Mouse (Mus musculus) T-helper 2 cell (primary cell): ENCODE data around the gene Mcrs1.
"Not testable (repeated sequence)": the region's sequence is repeated elsewhere in the genome, so short reads cannot be mapped to it uniquely, and the experiment has no call there.

Experiments used
- in situ Hi-C: fragments of 300-600 bp; cut with MboI, MseI; formaldehyde crosslinking; loops from one replicate; pipeline ENCODE4 v1.15.1; 2025; ENCODE audit warnings: high pct_unique_total_duplicates

The Mcrs1 gene

DNA sequence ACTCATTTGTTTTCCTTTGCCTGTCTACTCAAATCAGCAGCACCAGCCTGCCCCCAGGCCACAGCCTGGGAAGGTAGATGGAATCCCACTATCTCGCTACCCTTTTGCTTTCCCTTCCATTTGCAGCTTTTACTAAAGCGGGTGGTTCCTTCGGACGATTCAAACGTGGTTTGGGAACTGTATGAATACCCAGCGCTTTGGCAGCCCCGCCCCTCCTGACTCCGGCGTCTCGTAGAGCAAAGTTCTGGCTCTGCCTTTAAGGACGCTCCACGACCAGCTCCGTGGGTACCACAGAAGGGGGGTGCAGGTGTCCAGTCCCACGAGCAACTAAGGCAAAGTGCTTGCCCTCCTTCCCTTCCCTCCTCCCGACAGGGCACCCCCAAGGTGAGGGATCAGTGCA, 650 bp downstream of the Mcrs1 start:
- in situ Hi-C loops = not testable (repeated sequence)

DNA sequence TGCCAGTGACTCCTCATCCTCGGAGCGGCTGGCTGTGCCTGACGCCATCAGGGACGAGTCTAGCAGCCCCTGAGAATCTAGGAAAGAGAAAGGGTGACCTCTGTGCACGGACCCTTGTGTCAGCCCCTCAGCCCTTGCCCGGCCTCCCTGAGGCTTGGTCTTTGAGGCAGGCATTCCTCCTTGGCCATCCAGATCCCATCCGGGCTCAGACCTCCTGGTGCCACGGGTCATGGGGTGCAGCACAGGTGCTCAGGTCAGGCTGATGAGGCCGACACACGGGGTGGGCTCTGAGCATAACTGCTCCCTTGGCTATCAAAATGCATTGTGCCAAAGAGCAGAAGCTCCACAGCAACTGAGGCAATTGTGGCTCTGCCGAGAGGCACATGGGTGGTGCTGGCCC, 1.8 kb downstream of the Mcrs1 start:
- in situ Hi-C loops = loop anchor here (25.0 kb wide), 1 partner anchor 688 kb away; the partner anchor contains the start of genes 4930415O20Rik and Ccnt1

DNA sequence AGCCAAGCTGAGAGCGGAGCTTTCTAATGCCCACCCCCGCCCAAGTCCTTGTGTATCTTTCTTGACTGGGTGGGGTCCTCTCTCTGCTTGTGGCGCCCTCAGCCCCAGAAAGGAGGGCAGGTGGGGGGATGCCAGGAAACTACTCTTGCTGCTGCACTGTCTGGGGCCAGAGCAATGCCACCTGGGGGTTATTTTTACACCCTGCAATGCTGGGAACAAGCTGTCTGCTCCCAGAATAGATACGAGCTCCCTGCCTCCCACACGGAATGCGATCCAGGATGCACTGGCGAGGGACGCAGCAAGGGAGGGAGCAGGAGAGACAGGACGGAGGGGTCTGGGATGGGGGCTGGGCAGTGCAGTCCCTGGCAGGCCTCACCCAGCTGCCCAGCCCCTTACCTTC, 2.8 kb downstream of the Mcrs1 start:
- in situ Hi-C loops = loop anchor here (25.0 kb wide), 1 partner anchor 687 kb away; the partner anchor contains the start of genes 4930415O20Rik and Ccnt1

DNA sequence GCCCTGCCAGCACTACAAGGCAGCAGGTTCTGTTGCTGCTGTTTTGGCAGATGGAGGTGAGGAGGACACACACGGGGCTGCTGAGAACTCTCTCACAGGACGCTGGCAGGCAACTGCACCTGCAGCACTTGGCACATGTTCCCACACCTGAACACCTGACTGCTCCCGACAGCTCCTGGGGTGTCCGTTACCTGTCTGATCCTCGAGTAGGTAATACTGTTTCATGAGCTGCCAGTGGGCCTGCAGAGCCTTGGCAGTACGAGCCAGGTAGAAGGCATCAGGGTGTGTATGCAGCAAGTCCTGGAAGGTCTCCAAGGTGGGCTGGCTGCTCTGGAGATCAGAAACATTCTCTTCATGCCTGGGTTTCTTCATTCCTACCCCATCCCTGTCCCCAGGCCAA, 5.0 kb downstream of the Mcrs1 start:
- in situ Hi-C loops = loop anchor here (25.0 kb wide), 1 partner anchor 684 kb away; the partner anchor contains the start of genes 4930415O20Rik and Ccnt1

GRCm38 (mm10) chr15:99242045-99242444, 9.7 kb downstream of the Mcrs1 start:
- in situ Hi-C loops = loop anchor here (25.0 kb wide), 1 partner anchor 680 kb away; the partner anchor contains the start of genes 4930415O20Rik and Ccnt1

GRCm38 (mm10) chr15:99241249-99241648, 10.5 kb downstream of the Mcrs1 start:
- in situ Hi-C loops = loop anchor here (25.0 kb wide), 1 partner anchor 679 kb away; the partner anchor contains the start of genes 4930415O20Rik and Ccnt1

DNA sequence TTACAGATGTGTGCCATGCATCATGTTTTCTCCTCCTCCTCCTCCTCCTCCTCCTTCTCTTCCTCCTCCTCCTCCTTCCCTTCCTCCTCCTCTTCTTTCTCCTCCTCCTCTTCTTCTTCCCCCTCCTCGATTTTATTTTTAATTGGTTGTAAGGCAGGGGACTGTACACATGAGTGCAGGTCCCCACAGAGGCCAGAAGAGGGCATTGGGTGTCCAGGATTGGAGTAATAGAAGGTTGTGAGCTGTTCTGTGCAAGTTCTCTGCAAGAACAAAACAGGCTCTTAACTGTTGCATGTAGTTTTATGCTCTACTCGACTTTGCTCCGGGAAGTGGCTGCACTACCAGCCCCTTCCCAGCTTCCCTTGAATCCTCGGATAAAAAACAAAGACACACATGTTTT, 11.6 kb downstream of the Mcrs1 start:
- in situ Hi-C loops = loop anchor here (25.0 kb wide), 1 partner anchor 678 kb away; the partner anchor contains the start of genes 4930415O20Rik and Ccnt1

DNA sequence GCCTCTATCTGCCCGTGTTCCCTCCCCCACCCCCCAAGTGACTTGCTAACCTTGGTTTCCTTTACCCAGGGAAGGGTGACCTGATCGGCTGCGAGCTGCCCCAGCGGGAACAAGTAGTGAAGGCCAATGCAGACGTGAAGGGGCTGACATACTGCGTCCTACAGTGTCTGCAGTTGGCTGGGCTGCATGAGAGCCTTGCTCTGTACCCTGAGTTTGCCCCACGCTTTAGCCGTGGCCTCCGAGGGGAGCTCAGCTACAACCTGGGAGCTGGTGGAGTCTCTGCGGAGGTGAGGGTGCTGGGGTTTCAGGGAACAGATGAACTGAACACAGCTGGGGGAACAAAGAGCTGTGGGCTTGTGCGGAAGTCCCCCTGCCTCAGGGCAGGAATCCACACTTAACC, 13.8 kb downstream of the Mcrs1 start:
- in situ Hi-C loops = loop anchor here (25.0 kb wide), 1 partner anchor 676 kb away; the partner anchor contains the start of genes 4930415O20Rik and Ccnt1

DNA sequence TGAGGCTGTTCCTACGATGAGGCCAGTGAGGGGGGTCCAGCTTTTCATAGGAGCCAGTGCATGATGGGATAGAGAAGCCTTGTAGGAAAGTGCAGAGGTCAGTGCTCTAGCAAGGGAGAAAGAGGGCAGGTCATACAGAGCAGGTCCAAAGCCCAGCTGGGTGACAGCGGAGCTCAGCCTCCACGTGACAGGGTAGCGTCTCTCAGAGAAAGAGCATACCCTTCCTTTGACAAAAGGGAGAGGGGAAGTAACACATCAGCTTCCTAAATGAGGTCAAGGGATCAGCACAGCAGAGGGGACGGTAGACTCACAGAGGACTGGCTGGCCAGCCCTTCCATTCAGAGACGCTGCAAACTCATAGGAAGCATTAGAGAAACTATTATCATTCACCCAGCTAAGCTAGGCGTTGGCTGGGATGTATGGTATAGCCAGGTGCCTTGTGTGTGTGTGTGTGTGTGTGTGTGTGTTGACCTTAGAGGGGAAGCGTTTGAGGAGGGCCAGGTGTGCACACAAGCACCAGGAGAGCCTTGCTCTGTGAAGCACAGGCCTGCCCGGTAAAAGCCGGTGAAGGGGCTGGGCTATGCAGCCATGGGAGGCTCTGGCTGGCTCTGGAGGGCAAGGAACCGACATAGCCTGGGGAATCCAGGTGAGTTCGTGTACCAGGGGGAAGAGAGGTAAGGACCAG, 17.3 kb downstream of the Mcrs1 start:
- in situ Hi-C loops = loop anchor here (25.0 kb wide), 1 partner anchor 672 kb away; the partner anchor contains the start of genes 4930415O20Rik and Ccnt1

GRCm38 (mm10) chr15:99233719-99234118, 18.0 kb downstream of the Mcrs1 start:
- in situ Hi-C loops = loop anchor here (25.0 kb wide), 1 partner anchor 671 kb away; the partner anchor contains the start of genes 4930415O20Rik and Ccnt1

DNA sequence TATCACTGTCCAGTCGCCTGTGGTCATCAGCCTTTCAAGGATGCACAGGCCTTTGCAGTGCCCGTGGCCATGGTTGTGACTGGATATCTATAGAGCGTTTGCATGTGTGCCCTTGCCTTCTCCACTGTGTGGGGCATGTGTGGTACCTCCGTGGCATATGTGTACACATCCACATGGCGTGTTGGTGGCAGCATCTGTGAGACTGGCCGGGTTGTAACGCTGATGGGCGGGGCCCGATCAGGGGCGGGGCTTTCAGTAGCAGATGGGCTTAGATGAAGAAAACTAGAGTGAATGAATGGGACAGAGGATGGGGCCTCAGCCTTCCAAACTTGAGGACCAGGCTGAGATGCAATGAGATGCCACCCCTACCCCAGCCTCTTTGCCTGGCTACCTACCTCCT, 19.8 kb downstream of the Mcrs1 start:
- in situ Hi-C loops = loop anchor here (25.0 kb wide), 1 partner anchor 670 kb away; the partner anchor contains the start of genes 4930415O20Rik and Ccnt1

- in situ Hi-C loops = loop anchor here (25.0 kb wide), 1 partner anchor 664 kb away; the partner anchor contains the start of genes 4930415O20Rik and Ccnt1
These were observed 25.7 kb downstream of the Mcrs1 start for GRCm38 (mm10) chr15:99226090-99226489.

- in situ Hi-C loops = loop anchor here (25.0 kb wide), 1 partner anchor 663 kb away; the partner anchor contains the start of genes 4930415O20Rik and Ccnt1
These were observed 26.5 kb downstream of the Mcrs1 start for GRCm38 (mm10) chr15:99225081-99225810.

GRCm38 (mm10) chr15:99224208-99224911, 27.4 kb downstream of the Mcrs1 start, which contains the start of gene Kcnh3:
Gene Kcnh3 (plus strand): TSS chr15:99224861.
- in situ Hi-C loops = no loop called here

GRCm38 (mm10) chr15:99223585-99224207, 28.1 kb downstream of the Mcrs1 start:
- in situ Hi-C loops = no loop called here

DNA sequence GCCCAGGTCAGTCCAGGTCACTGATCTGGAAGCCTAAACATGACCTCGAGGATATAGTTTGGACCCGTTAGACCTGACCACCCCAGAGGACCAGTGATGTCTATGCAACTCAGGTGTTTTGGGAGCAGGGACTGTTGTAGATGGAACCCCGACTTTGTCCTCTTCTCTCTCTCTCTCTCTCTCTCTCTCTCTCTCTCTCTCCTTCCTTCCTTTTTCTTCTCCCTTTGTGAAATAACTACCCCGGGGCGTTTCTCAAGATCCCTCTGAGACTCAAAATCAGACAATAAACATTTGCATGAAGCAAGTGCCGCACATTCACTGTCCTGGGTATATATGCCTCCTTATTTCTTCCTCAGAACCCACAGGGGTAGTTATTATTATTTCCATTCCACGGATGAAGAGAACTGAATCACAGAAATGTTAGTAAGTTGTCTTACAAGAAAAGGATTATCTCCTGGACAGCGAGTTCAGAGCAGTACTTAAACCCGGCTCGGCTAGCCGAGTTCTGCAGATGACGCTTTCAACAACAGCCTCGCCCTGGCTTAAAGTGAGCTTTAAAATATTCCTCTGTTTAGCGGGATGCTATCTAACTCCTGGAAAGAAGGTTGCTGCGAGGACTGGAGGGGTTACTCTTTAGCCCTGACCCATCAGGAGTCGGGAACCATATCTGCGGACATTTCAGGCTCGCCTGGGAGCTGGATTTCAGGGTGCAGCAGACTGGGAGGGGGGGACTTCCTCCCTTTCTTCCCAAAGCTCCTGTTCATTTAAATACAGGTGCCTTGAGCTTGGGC, 28.8 kb downstream of the Mcrs1 start:
- in situ Hi-C loops = no loop called here

- in situ Hi-C loops = no loop called here
These were observed 30.3 kb downstream of the Mcrs1 start for GRCm38 (mm10) chr15:99221315-99221952.

- in situ Hi-C loops = loop anchor here (5.0 kb wide), 2 partner anchors 55 to 80 kb away; no protein-coding TSS in a partner anchor
These were observed 34.1 kb downstream of the Mcrs1 start for GRCm38 (mm10) chr15:99217630-99218029.
